Comparison of ENCODE assay signal across 1 mouse cellular context in the genomic region with DNA sequence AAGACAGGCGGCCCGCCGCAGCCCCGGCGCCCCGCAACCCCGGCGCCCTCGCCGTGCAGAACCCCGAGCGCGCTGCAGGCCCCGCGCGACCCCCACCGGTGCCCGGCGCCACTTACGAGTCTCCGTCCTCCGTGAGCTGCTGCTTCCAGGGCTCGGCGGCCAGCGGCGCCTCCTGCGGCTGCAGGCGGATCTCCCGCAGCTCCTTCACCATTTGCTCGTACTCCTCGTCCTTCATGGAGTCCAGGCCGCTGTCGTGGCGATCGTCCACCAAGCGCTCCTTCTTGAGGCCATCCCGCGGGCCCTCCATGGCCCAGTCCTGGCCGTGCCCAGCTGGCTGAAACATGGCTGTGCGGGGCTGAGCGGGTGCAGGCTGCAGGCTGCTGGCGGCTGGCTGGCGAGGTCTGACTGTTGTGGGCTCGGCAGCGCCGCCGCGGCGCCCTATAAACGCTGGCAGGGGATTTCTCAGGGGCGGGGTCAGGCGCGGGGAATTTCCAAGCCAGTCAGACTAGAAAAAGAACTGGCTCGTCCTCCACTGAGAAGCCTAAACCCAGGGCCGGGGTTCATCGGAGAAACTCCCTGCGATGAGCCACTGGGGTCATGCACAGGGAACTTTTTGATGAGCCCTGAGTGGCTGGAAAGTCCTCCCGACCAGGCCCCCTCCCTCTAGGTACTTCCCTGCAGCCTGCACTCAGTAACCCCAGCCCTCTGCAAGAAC.
TF ChIP-seq lines count a peak whose summit lies in the region.

TSS of gene Nfkbia (minus strand) at position 464 of the 715 bp plus-strand sequence.

TF ChIP-seq in MEL, 35 proteins besides CTCF, POLR2A, EP300 and RAD21 (continued from another document):
- no peak for TF ChIP-seq MAX (IDR thresholded peaks at IDR 0.05; ENCODE audit: low read length)
- TF ChIP-seq ZNF384 (IDR thresholded peaks at IDR 0.05; ENCODE audit: low read depth, low read length): no peak
- peak; percentile 42; the same call in 1 of the 2 replicates for TF ChIP-seq SIN3A (IDR thresholded peaks at IDR 0.05; ENCODE audit: low read length)
